In genomic region chr6:23963741-23964140, GRCm38 (mm10) we compare ENCODE assay signal across 24 mouse cellular contexts. TPM values are rescaled to one million over a fixed set of nuclear protein-coding genes. Genes with fewer than 3 reads are reported as not detected.
DNase-seq lines count a peak whose midpoint lies in the region; ATAC-seq lines count a peak whose summit lies in the region.
"Had no signal": no experiment of that assay in that cellular context is flagged by ENCODE, and none has a peak within 500 bp of the region (broad histone marks: within the 10 kb centered on the region; RNA-seq: fewer than 3 reads in every experiment).

No protein-coding gene starts in this region.

- ATAC-seq in frontal cortex, adult (ENCODE audit: low TSS enrichment) = peak; percentile 49
- ATAC-seq: activated CD4-positive, CD25-positive, alpha-beta regulatory T cell, adult 4 months; CD4-positive, CD25-positive, alpha-beta regulatory T cell, adult 4 months; Patski had no signal

- no peak for DNase-seq in frontal cortex, postnatal 25 days (ENCODE audit: low spot score in 2 of 2)
- peak; percentile 15 to 33 for DNase-seq in frontal cortex, adult 2 months (ENCODE audit: extremely low spot score in 1 of 2, low spot score in 1 of 2)
- DNase-seq in frontal cortex, postnatal 10 days (ENCODE audit: low spot score in 2 of 2) = no peak
- DNase-seq in brain, adult 2 months (ENCODE audit: low read depth, low spot score) = peak; percentile 62
- DNase-seq in telencephalon, adult 2 months (ENCODE audit: low read depth, low spot score) = peak; percentile 38
- no peak for DNase-seq in spleen, postnatal 4 days (ENCODE audit: low spot score in 2 of 2)
- DNase-seq in urinary bladder, postnatal 14 days (ENCODE audit: low spot score) = no peak
- DNase-seq: adrenal gland, adult 2 months; adrenal gland, adult 8-10 months; adrenal gland, postnatal 10 days; adrenal gland, postnatal 14 days; adrenal gland, postnatal 25 days; adrenal gland, postnatal 36 days; B cell, adult 2 months; cerebellum, adult 11 months; cerebellum, adult 11-12 months; cerebellum, adult 18-20 months had no signal

RNA-seq across cellular contexts. Expression of gene Tas2r118, which starts 6.1 kb away (rescaled TPM):
- polyA plus RNA-seq in frontal cortex, adult 2 months (2012; rRNA removed) = not detected in 2 replicates
- polyA plus RNA-seq: activated CD4-positive, CD25-positive, alpha-beta regulatory T cell, adult 4 months; adrenal gland, adult 2 months; brain, embryonic 14.5 days; C2C12; CD4-positive, CD25-positive, alpha-beta regulatory T cell, adult 4 months; G1E; Patski had no signal

Comparison
In these comparisons a context has a peak if more than half of its experiments do, and no peak if none do; other contexts are left out.
1. DNase-seq: peak in frontal cortex, adult 2 months (2 of 2), brain, adult 2 months (single experiment) and telencephalon, adult 2 months (single experiment); none in frontal cortex, postnatal 25 days (0 of 2), frontal cortex, postnatal 10 days (0 of 2), spleen, postnatal 4 days (0 of 2) and urinary bladder, postnatal 14 days (single experiment).